Mouse (Mus musculus) neural tube, embryonic 15.5 days (tissue): ENCODE data around the gene Usp32. TPM values are rescaled to one million over a fixed set of nuclear protein-coding genes. Genes with fewer than 3 reads are reported as not detected.

ENCODE experiments used
- ATAC-seq: fragments of 200-750 bp; cut with Nextera tagmentation; 2 replicates; pipeline ENCODE4 v1.8.0; 2017; ENCODE audit warnings: mild to moderate bottlenecking, moderate TSS enrichment, moderate library complexity; ENCODE audit not compliant: low FRiP score
- H3K27ac ChIP-seq: fragments of 300-500 bp; sonication (generic); replicated peaks from 2 replicates; pipeline ENCODE4 v1.5.1; 2015; ENCODE audit warnings: mild to moderate bottlenecking, inconsistent platforms
- H3K27me3 ChIP-seq: fragments of 300-500 bp; sonication (generic); replicated peaks from 2 replicates; pipeline ENCODE4 v1.6.1; 2015; ENCODE audit warnings: inconsistent platforms
- H3K36me3 ChIP-seq: fragments of 300-500 bp; sonication (generic); 2 replicates; pipeline ENCODE4 v1.6.1; 2015; ENCODE audit warnings: inconsistent platforms
- H3K4me1 ChIP-seq: fragments of 300-500 bp; sonication (generic); 2 replicates; pipeline ENCODE4 v1.6.1; 2015; ENCODE audit warnings: inconsistent platforms
- H3K4me2 ChIP-seq: fragments of 300-500 bp; sonication (generic); 2 replicates; pipeline ENCODE4 v1.6.1; 2015; ENCODE audit warnings: inconsistent platforms, mild to moderate bottlenecking, moderate library complexity
- H3K4me3 ChIP-seq: fragments of 300-500 bp; sonication (generic); replicated peaks from 2 replicates; pipeline ENCODE4 v1.5.1; 2015; ENCODE audit warnings: mild to moderate bottlenecking, inconsistent platforms
- H3K9ac ChIP-seq: fragments of 300-500 bp; sonication (generic); replicated peaks from 2 replicates; pipeline ENCODE4 v1.6.1; 2015; ENCODE audit warnings: mild to moderate bottlenecking, inconsistent platforms
- H3K9me3 ChIP-seq: fragments of 300-500 bp; sonication (generic); replicated peaks from 2 replicates; pipeline ENCODE4 v1.6.1; 2016; ENCODE audit warnings: inconsistent platforms
- whole genome bisulfite sequencing: fragments of 180-500 bp; shearing (Covaris S2); methylation state at CpG from one replicate; pipeline ENCODE4 v1.1.7; 2015; ENCODE audit warnings: mixed read lengths; 5-methylcytosine and 5-hydroxymethylcytosine counted together
- polyA plus RNA-seq: library from polyadenylated mRNA; unstranded; fragments of >200 nt; fragmentation: Nextera tagmentation; extraction: Ambion mirVana; gene quantifications from 2 replicates; pipeline ENCODE4 v1.2.1, GENCODE M21; 2015

The Usp32 gene
- polyA plus RNA-seq, 1 experiment from 2014 or later: 10.6 TPM

DNA sequence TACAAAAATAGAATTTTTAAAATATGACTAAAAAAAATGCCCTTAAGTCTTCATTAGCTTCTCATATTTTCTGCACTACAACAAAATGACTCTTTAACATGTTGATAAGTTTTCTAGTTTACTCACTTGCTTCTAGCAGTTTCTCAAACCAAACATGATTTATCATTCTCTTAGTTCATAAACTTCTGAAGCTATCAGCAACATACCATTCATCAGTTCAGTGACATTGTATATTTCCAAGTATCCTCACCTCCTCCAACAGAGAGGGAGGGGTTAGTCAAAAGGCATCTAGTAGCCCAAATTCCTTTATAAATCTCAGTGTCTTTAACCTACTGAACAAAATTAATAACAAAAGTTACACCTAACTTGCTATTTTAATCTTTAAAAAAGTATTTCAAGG is 22.8 kb downstream of the Usp32 start:
- no peak overlapping the region for H3K4me3 ChIP-seq
- no peaks in the 10 kb centered on the region for H3K9me3 ChIP-seq
- ATAC-seq: no peak
- no peak overlapping the region for H3K4me2 ChIP-seq
- H3K36me3 ChIP-seq: no peaks in the 10 kb centered on the region
- H3K27me3 ChIP-seq: no peaks in the 10 kb centered on the region
- H3K27ac ChIP-seq: no peak overlapping the region
- H3K4me1 ChIP-seq: no peaks in the 10 kb centered on the region
- no peak overlapping the region for H3K9ac ChIP-seq

DNA sequence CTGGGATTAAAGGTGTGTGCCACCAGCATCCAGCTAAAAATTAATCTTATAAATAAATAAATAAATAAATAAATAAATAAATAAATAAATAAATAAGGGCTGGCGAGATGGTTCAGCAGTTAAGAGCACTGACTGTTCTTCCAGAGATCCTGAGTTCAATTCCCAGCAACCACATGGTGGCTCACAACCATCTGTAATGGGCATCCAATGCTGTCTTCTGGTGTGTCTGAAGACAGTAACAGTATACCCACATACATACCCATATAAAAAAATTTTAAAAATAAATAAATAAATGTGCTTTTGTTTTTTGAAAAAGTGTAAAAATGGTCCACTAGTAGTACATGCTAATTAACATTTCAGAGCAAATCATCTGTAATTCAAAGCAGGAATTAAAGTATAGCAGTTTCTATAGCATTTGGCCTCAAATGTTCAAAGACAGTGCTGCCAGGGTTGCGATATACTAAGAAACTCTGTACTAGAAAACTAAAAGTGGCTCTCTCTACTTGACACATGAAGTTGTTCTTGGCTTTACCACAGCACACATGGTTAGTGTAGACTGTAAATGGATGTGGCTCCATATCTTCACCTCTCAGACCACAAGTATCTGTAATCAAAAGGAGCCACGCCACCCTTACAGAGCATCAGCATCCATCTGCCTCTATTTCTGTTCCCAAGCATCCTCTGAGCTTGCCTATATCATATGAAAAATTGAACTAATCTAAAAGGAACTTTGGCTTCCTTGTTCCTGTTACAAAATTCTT is 23.7 kb downstream of the Usp32 start:
- H3K27ac ChIP-seq: no peak overlapping the region
- 0 out of 2 replicates have a peak, but pooled peaks cover under 1% of the 10 kb centered on the region for H3K36me3 ChIP-seq
- no peaks in the 10 kb centered on the region for H3K4me1 ChIP-seq
- H3K9me3 ChIP-seq: no peaks in the 10 kb centered on the region
- H3K27me3 ChIP-seq: no peaks in the 10 kb centered on the region
- no peak for ATAC-seq
- no peak overlapping the region for H3K4me3 ChIP-seq
- no peak overlapping the region for H3K9ac ChIP-seq
- WGBS: 94% methylated on average over 3 of the region's 3 CpGs
- H3K4me2 ChIP-seq: no peak overlapping the region

DNA sequence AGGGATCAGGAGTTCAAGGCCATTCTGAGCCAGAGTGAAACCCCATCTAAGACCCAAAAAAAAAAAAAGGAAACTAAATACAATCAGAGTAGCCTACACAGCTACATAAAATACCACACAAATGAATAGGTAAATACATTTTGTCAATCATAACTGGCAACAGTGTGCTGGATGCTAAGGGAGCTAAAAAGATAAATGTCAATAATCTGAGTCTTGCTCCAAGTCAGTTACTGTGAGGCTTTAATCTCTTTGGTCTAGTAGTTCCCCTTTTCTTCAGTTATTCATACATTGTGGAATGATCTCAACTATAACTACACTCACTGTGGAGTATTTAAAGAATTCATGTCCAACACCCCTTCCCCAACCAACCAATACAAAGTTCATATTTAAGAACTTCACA is 30.0 kb downstream of the Usp32 start:
- Histone ChIP-seq H3K36me3 (peaks cover 5% of the 10 kb centered on the region; the same call in 1 of the 2 replicates), H3K27me3 (no peaks in the 10 kb centered on the region), H3K4me3 (no peak overlapping the region), H3K4me2 (no peak overlapping the region), H3K9me3 (no peaks in the 10 kb centered on the region), H3K9ac (no peak overlapping the region), H3K4me1 (no peaks in the 10 kb centered on the region), H3K27ac (no peak overlapping the region)
- ATAC-seq: no peak

DNA sequence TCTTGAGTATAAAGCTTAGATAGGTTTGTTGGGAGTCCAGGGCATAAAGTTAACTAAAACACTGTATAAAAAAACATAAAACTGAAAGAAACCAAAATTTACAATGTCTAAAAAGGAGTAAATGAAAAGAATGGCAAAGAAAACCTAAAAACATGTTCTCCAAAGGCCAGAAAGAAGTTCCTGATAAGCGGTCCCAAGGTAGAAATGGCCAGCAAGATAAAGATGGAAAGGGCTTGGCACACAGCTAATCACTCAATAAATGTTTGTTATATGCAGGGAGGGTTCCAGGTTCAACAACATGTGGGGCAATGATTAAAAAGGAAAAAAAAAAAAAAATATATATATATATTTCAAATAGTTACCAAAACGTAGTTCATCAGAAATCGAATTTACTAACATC is 32.7 kb downstream of the Usp32 start:
- no peak for ATAC-seq
- no peak overlapping the region for H3K4me3 ChIP-seq
- no peak overlapping the region for H3K27ac ChIP-seq
- no peak overlapping the region for H3K4me2 ChIP-seq
- H3K9ac ChIP-seq: no peak overlapping the region
- peaks cover 5% of the 10 kb centered on the region for H3K36me3 ChIP-seq
- no peaks in the 10 kb centered on the region for H3K4me1 ChIP-seq
- WGBS: 94% methylated on average over 3 of the region's 3 CpGs
- H3K9me3 ChIP-seq: no peaks in the 10 kb centered on the region
- no peaks in the 10 kb centered on the region for H3K27me3 ChIP-seq

DNA sequence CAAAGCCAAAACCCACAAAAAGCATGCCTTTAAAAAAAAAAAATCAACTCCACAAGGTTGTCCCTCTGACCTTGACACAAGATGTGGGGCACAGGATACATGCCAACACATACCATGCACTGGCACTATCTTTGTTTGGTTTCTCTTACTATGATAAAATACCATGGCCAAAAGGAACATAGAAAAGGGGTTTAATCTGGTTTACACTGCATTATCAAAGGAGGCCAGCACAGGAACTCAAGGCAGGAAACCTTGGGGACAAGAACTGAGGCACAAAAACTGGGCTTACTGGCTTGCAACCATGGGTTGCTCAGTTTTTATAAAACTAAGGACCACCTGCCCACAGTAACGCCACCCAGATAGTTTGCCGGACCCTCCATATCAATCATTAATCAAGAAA is 34.1 kb downstream of the Usp32 start:
- Histone ChIP-seq H3K9me3 (no peaks in the 10 kb centered on the region), H3K27me3 (no peaks in the 10 kb centered on the region), H3K27ac (no peak overlapping the region), H3K4me2 (no peak overlapping the region), H3K4me3 (no peak overlapping the region), H3K4me1 (no peaks in the 10 kb centered on the region), H3K9ac (no peak overlapping the region), H3K36me3 (peaks cover under 1% of the 10 kb centered on the region)
- ATAC-seq: no peak
- 95% methylated on average over 2 of the region's 2 CpGs for WGBS

DNA sequence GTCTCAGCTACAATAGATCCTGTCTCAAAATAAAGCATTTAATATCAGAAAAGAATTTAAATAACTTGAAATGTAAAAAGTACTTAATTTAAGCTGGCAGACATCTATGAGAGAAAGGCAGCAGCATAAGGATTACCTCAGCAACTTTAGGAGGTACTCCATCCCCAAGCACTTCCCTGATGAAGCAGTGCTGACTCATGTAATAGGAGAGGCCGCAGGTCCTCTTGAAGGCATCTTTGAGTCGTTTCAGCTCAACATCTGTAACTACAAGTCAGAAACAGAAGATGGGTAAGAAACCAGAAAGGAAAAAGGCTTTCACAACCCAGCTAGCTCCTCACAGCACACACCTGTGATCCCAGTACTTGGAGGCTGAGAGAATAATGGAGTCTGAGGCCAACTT is 36.2 kb downstream of the Usp32 start:
- Histone ChIP-seq H3K9me3 (no peaks in the 10 kb centered on the region), H3K4me1 (no peaks in the 10 kb centered on the region), H3K27me3 (no peaks in the 10 kb centered on the region), H3K9ac (no peak overlapping the region), H3K4me3 (no peak overlapping the region), H3K27ac (no peak overlapping the region), H3K36me3 (no peaks in the 10 kb centered on the region; the same call in 1 of the 2 replicates), H3K4me2 (no peak overlapping the region)
- 62% methylated on average over 2 of the region's 2 CpGs for WGBS
- ATAC-seq: no peak

DNA sequence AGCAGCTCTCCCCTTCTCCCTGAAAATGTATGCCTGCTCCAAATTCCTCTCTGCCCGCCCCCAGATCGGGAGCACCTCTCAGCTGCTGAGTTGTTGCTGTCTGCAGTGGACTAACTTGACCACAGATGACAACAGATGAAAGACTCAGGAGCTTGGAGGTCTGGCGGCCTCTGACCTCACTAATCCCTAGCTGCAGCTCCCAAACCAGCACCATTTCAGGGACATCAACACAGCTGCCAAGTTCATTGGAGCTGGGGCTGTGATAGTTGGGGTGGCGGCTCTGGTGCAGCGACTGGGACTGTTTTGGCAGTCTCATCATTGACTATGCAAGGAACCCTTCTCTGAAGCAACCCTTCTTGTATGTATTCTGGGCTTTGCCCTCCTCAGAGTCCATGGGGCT is 44.8 kb downstream of the Usp32 start:
- ATAC-seq: no peak
- H3K36me3 ChIP-seq: no peaks in the 10 kb centered on the region
- no peak overlapping the region for H3K4me2 ChIP-seq
- H3K9me3 ChIP-seq: no peaks in the 10 kb centered on the region
- H3K27me3 ChIP-seq: no peaks in the 10 kb centered on the region
- no peak overlapping the region for H3K4me3 ChIP-seq
- H3K4me1 ChIP-seq: no peaks in the 10 kb centered on the region
- WGBS: 73% methylated on average over 5 of the region's 5 CpGs
- no peak overlapping the region for H3K9ac ChIP-seq
- H3K27ac ChIP-seq: no peak overlapping the region

DNA sequence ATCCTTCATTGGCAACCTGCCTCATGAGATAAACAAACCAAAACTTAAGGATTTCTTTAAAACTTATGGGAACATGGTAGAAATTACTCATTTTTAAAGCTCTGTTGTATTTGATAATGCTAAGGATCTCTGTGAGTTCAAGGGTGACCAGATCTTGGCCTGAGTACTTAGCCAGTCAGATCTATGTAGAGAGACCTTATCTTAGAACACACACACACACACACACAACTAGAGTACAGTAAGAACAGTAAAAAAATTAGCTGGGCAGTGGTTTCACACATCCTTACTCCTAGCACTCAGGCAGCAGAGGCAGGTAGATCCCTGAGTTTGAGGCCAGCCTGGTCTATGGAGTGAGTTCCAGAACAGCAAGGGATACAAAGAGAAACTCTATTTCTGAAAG is 53.7 kb downstream of the Usp32 start:
- H3K4me3 ChIP-seq: no peak overlapping the region
- no peaks in the 10 kb centered on the region for H3K9me3 ChIP-seq
- ATAC-seq: no peak
- H3K36me3 ChIP-seq: peaks cover 9% of the 10 kb centered on the region; the same call in 1 of the 2 replicates
- no peak overlapping the region for H3K4me2 ChIP-seq
- H3K27ac ChIP-seq: no peak overlapping the region
- H3K27me3 ChIP-seq: no peaks in the 10 kb centered on the region
- H3K9ac ChIP-seq: no peak overlapping the region
- no peaks in the 10 kb centered on the region for H3K4me1 ChIP-seq

DNA sequence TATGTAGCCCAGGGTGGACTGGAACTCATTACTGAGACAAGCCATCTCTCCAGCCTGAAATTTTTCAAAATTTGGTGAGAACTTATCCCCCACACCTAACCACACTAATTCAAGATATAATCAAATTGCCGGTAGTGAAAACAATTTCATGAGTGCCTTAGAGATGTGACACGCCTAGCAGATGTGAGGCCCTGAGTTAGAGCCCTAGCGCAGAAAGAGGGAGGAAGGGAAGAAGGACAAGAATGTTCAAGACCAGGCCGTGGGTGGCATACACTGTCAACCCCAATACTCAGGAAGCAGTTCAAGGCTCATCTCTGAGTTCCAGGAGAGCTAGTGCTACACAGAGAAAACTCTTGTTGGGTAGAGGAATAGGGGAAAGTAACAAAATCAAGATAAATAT is 72.1 kb downstream of the Usp32 start:
- H3K4me3 ChIP-seq: no peak overlapping the region
- H3K4me2 ChIP-seq: no peak overlapping the region
- 96% methylated on average over 4 of the region's 4 CpGs for WGBS
- no peak overlapping the region for H3K27ac ChIP-seq
- no peaks in the 10 kb centered on the region for H3K9me3 ChIP-seq
- no peak overlapping the region for H3K9ac ChIP-seq
- peaks cover 9% of the 10 kb centered on the region for H3K36me3 ChIP-seq
- ATAC-seq: no peak
- H3K27me3 ChIP-seq: no peaks in the 10 kb centered on the region
- no peaks in the 10 kb centered on the region for H3K4me1 ChIP-seq

DNA sequence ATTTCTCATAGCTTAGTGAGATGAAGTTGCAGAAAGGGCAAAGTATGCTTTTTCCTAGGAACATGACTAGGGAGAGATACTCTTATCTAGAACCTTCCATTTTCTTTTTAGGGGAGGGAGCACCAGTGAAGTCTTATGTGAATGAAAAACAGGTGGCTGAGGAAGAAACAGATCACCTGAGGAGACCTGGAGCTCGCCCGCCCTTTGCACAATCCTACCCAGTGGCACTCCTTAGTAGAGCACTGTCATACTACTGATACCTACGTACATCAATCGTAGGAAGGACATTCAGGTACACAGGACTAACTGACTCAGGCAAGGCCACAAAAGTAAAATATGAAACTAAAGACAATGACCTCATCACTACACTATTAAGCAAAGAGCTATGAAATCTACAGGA is 81.4 kb downstream of the Usp32 start:
- no peak overlapping the region for H3K9ac ChIP-seq
- ATAC-seq: no peak
- no peaks in the 10 kb centered on the region for H3K27me3 ChIP-seq
- no peak overlapping the region for H3K27ac ChIP-seq
- H3K9me3 ChIP-seq: no peaks in the 10 kb centered on the region
- no peak overlapping the region for H3K4me3 ChIP-seq
- no peak overlapping the region for H3K4me2 ChIP-seq
- 0 out of 2 replicates have a peak, but pooled peaks cover 2% of the 10 kb centered on the region for H3K36me3 ChIP-seq
- 99% methylated on average over 4 of the region's 4 CpGs for WGBS
- no peaks in the 10 kb centered on the region for H3K4me1 ChIP-seq

DNA sequence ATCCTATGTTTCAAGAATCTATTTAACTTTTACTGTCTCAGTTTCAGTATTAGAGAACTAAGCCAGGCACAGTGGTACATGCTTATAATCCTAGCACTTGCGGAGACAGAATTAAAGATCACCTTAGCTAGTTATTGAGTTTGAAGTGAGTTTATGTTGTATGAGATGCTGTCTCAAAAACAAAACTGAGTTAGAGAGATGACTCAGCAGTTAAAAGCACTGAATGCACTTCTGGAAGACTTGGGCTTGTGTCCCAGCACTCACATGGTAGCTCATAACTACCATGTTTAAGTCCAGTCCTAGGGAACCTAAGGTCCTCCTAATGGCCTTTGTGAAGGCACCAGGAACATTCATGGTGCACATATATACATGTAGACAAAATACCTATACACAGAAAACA is 82.4 kb downstream of the Usp32 start:
- no peak overlapping the region for H3K4me2 ChIP-seq
- no peak overlapping the region for H3K27ac ChIP-seq
- H3K9me3 ChIP-seq: no peaks in the 10 kb centered on the region
- no peak overlapping the region for H3K9ac ChIP-seq
- no peak overlapping the region for H3K4me3 ChIP-seq
- H3K36me3 ChIP-seq: 0 out of 2 replicates have a peak, but pooled peaks cover 2% of the 10 kb centered on the region
- H3K4me1 ChIP-seq: no peaks in the 10 kb centered on the region
- no peak for ATAC-seq
- WGBS: 100% methylated on average over 1 of the region's 1 CpGs
- no peaks in the 10 kb centered on the region for H3K27me3 ChIP-seq

DNA sequence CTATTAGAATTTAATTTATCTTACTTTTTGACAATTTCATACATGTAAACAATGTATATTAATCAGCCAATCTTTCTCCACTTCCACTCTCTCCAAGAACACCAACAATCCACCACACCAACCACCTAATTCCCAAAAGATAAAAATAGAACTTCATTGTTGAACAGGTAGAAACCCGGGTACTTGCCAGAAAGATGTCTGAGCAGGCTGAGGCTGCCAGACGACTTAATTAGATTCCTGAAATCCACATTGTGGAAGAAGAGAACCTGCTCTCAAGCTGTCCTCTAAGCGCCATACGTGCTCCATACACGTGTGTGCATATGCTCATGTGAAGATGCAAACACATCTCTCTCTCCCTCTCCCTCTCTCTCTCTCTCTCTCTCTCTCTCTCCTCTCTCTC is 83.1 kb downstream of the Usp32 start:
- Histone ChIP-seq H3K4me1 (no peaks in the 10 kb centered on the region), H3K36me3 (0 out of 2 replicates have a peak, but pooled peaks cover 2% of the 10 kb centered on the region), H3K27me3 (no peaks in the 10 kb centered on the region), H3K4me2 (no peak overlapping the region), H3K4me3 (no peak overlapping the region), H3K9ac (no peak overlapping the region), H3K9me3 (no peaks in the 10 kb centered on the region), H3K27ac (no peak overlapping the region)
- ATAC-seq: no peak
- 82% methylated on average over 5 of the region's 5 CpGs for WGBS
